12 mouse cellular contexts compared by ENCODE assay signal in genomic region chr1:93618948-93619347, GRCm38 (mm10). TPM values are rescaled to one million over a fixed set of nuclear protein-coding genes. Genes with fewer than 3 reads are reported as not detected.
DNase-seq lines count a peak whose midpoint lies in the region; ATAC-seq lines count a peak whose summit lies in the region.
"Had no signal": no experiment of that assay in that cellular context is flagged by ENCODE, and none has a peak within 500 bp of the region (broad histone marks: within the 10 kb centered on the region; RNA-seq: fewer than 3 reads in every experiment).

No protein-coding gene starts in this region.

- H3K4me2 ChIP-seq in forebrain, embryonic 13.5 days: no peak overlapping the region
- H3K4me2 ChIP-seq in forebrain, embryonic 11.5 days (ENCODE audit: low read depth, low read length, severe bottlenecking): no peak overlapping the region
- H3K4me2 ChIP-seq in midbrain, embryonic 13.5 days (replicated peaks): no peak overlapping the region
- H3K4me2 ChIP-seq: heart, embryonic 15.5 days had no signal

- no peaks in the 10 kb centered on the region for H3K9me3 ChIP-seq in forebrain, embryonic 13.5 days (replicated peaks)
- no peaks in the 10 kb centered on the region for H3K9me3 ChIP-seq in forebrain, embryonic 11.5 days (ENCODE audit: control insufficient read depth, low read length)
- H3K9me3 ChIP-seq in midbrain, embryonic 13.5 days: no peaks in the 10 kb centered on the region
- no peaks in the 10 kb centered on the region for H3K9me3 ChIP-seq in midbrain, embryonic 10.5 days (replicated peaks)
- H3K9me3 ChIP-seq: heart, embryonic 15.5 days had no signal

- no peaks in the 10 kb centered on the region for H3K4me1 ChIP-seq in forebrain, embryonic 13.5 days
- no peaks in the 10 kb centered on the region for H3K4me1 ChIP-seq in forebrain, embryonic 11.5 days (replicated peaks; ENCODE audit: control insufficient read depth, insufficient read depth, low read length)
- H3K4me1 ChIP-seq in midbrain, embryonic 13.5 days (replicated peaks): no peaks in the 10 kb centered on the region
- no peaks in the 10 kb centered on the region for H3K4me1 ChIP-seq in midbrain, embryonic 10.5 days

- no peak overlapping the region for H3K4me3 ChIP-seq in forebrain, embryonic 13.5 days
- H3K4me3 ChIP-seq in forebrain, embryonic 11.5 days (ENCODE audit: low read depth, low read length): no peak overlapping the region
- no peak overlapping the region for H3K4me3 ChIP-seq in midbrain, embryonic 13.5 days (replicated peaks)
- no peak overlapping the region for H3K4me3 ChIP-seq in midbrain, embryonic 10.5 days
- H3K4me3 ChIP-seq: heart, embryonic 15.5 days; layer of hippocampus, adult 2 months had no signal

- WGBS in forebrain, embryonic 13.5 days: 88% methylated on average over 5 of the region's 5 CpGs
- WGBS in forebrain, embryonic 11.5 days: 86% methylated on average over 5 of the region's 5 CpGs
- WGBS in midbrain, embryonic 13.5 days: 86% methylated on average over 5 of the region's 5 CpGs
- WGBS in midbrain, embryonic 10.5 days: 79% methylated on average over 5 of the region's 5 CpGs

- DNase-seq in forebrain, embryonic 11.5 days (ENCODE audit: low spot score): no peak
- no peak for DNase-seq in midbrain, embryonic 10.5 days (ENCODE audit: low spot score)
- DNase-seq in liver: peak; percentile 28
- DNase-seq in left cerebral cortex, adult 18-20 months (ENCODE audit: low spot score in 2 of 2): no peak
- DNase-seq in yolk sac, embryonic 10.5 days (ENCODE audit: low spot score): no peak
- DNase-seq in lung, postnatal 14 days: no peak
- DNase-seq: adrenal gland, adult 2 months; cerebellum, adult 11 months had no signal

- peak; percentile 31; the same call in 1 of the 2 replicates for ATAC-seq in forebrain, embryonic 13.5 days
- no peak for ATAC-seq in forebrain, embryonic 11.5 days (replicated peaks; ENCODE audit: low FRiP score)
- ATAC-seq in midbrain, embryonic 13.5 days: peak; percentile 32; the same call in 1 of the 2 replicates

- no peaks in the 10 kb centered on the region for H3K27me3 ChIP-seq in forebrain, embryonic 13.5 days
- no peaks in the 10 kb centered on the region for H3K27me3 ChIP-seq in forebrain, embryonic 11.5 days (ENCODE audit: control insufficient read depth, insufficient read depth, low read length)
- no peaks in the 10 kb centered on the region for H3K27me3 ChIP-seq in midbrain, embryonic 13.5 days
- no peaks in the 10 kb centered on the region for H3K27me3 ChIP-seq in midbrain, embryonic 10.5 days (ENCODE audit: low read depth, poor library complexity, severe bottlenecking)
- H3K27me3 ChIP-seq: heart, embryonic 15.5 days had no signal

- peaks cover 44% of the 10 kb centered on the region for H3K36me3 ChIP-seq in forebrain, embryonic 13.5 days (ENCODE audit: poor library complexity, severe bottlenecking)
- peaks cover 4% of the 10 kb centered on the region; the same call in 1 of the 2 replicates for H3K36me3 ChIP-seq in forebrain, embryonic 11.5 days (ENCODE audit: control insufficient read depth, insufficient read depth, low read length)
- peaks cover 53% of the 10 kb centered on the region for H3K36me3 ChIP-seq in midbrain, embryonic 13.5 days
- H3K36me3 ChIP-seq in midbrain, embryonic 10.5 days: peaks cover 38% of the 10 kb centered on the region

- H3K9ac ChIP-seq in forebrain, embryonic 13.5 days: no peak overlapping the region
- no peak overlapping the region for H3K9ac ChIP-seq in forebrain, embryonic 11.5 days (ENCODE audit: low read length)
- no peak overlapping the region for H3K9ac ChIP-seq in midbrain, embryonic 13.5 days (replicated peaks)
- H3K9ac ChIP-seq: heart, embryonic 15.5 days had no signal

- H3K27ac ChIP-seq in forebrain, embryonic 13.5 days: no peak overlapping the region
- H3K27ac ChIP-seq in forebrain, embryonic 11.5 days (ENCODE audit: low read depth, low read length): no peak overlapping the region
- no peak overlapping the region for H3K27ac ChIP-seq in midbrain, embryonic 13.5 days
- H3K27ac ChIP-seq in midbrain, embryonic 10.5 days (replicated peaks): no peak overlapping the region
- H3K27ac ChIP-seq: heart, embryonic 15.5 days; layer of hippocampus, adult 2 months had no signal

RNA-seq across cellular contexts. Expression of gene Stk25, which starts 39.5 kb away (rescaled TPM):
- 222 and 245 TPM in 2 replicates for polyA plus RNA-seq in forebrain, embryonic 13.5 days (2015; fragmentation: Nextera tagmentation; extraction: Ambion mirVana)
- polyA plus RNA-seq in forebrain, embryonic 11.5 days (2014; fragmentation: Nextera tagmentation; extraction: Ambion mirVana): 186 and 206 TPM in 2 replicates
- polyA plus RNA-seq in midbrain, embryonic 13.5 days (2015; fragmentation: Nextera tagmentation; extraction: Ambion mirVana): 280 and 291 TPM in 2 replicates
- 165 and 198 TPM in 2 replicates for polyA plus RNA-seq in midbrain, embryonic 10.5 days (2016; fragmentation: Nextera tagmentation; extraction: Ambion mirVana)
- 100 to 1,000 TPM; 382 to 398 TPM for total RNA-seq in left cerebral cortex, adult 18-20 months (2021)
